Mouse (Mus musculus) cerebellum, adult (tissue): ENCODE results near the gene Ctla4.

ENCODE experiments used
- ATAC-seq: cut with Nextera tagmentation; 2 replicates; pipeline ENCODE4 v1.9.2; 2017; ENCODE audit warnings: mild to moderate bottlenecking, moderate library complexity, mixed read lengths; ENCODE audit not compliant: insufficient number of reproducible peaks, low FRiP score, low TSS enrichment

Ctla4 gene

GRCm38 (mm10) chr1:60863701-60864100 lies 23.1 kb upstream of the Ctla4 start:
- no peak for ATAC-seq

GRCm38 (mm10) chr1:60865167-60865566 lies 21.6 kb upstream of the Ctla4 start:
- no peak for ATAC-seq

- no peak for ATAC-seq
Measured at GRCm38 (mm10) chr1:60866043-60866442, 20.8 kb upstream of the Ctla4 start.

GRCm38 (mm10) chr1:60868333-60869277 lies 18.2 kb upstream of the Ctla4 start:
- peak; percentile 74 for ATAC-seq

GRCm38 (mm10) chr1:60875267-60875666 lies 11.5 kb upstream of the Ctla4 start:
- ATAC-seq: no peak

- no peak for ATAC-seq
Measured at GRCm38 (mm10) chr1:60880116-60880867, 6.5 kb upstream of the Ctla4 start.

GRCm38 (mm10) chr1:60882792-60883191 lies 4.0 kb upstream of the Ctla4 start:
- ATAC-seq: no peak

- no peak for ATAC-seq
Measured at GRCm38 (mm10) chr1:60883279-60883678, 3.5 kb upstream of the Ctla4 start.

GRCm38 (mm10) chr1:60884611-60885010 lies 2.2 kb upstream of the Ctla4 start:
- ATAC-seq: no peak

GRCm38 (mm10) chr1:60898127-60898932 lies 11.5 kb downstream of the Ctla4 start:
- no peak for ATAC-seq

GRCm38 (mm10) chr1:60898933-60899210 lies 12.1 kb downstream of the Ctla4 start:
- ATAC-seq: no peak

GRCm38 (mm10) chr1:60899244-60899643 lies 12.4 kb downstream of the Ctla4 start:
- ATAC-seq: no peak

GRCm38 (mm10) chr1:60902547-60902946 lies 15.7 kb downstream of the Ctla4 start:
- ATAC-seq: no peak

GRCm38 (mm10) chr1:60903126-60903525 lies 16.3 kb downstream of the Ctla4 start:
- ATAC-seq: no peak

GRCm38 (mm10) chr1:60904456-60904978 lies 17.7 kb downstream of the Ctla4 start:
- ATAC-seq: no peak

GRCm38 (mm10) chr1:60907466-60907865 lies 20.7 kb downstream of the Ctla4 start:
- ATAC-seq: no peak

- ATAC-seq: no peak
Measured at GRCm38 (mm10) chr1:60908751-60909161, 22.0 kb downstream of the Ctla4 start.

- no peak for ATAC-seq
Measured at GRCm38 (mm10) chr1:60909746-60910145, 22.9 kb downstream of the Ctla4 start.

GRCm38 (mm10) chr1:60910796-60911195 lies 24.0 kb downstream of the Ctla4 start:
- ATAC-seq: no peak

- no peak for ATAC-seq
Measured at GRCm38 (mm10) chr1:60911631-60912030, 24.8 kb downstream of the Ctla4 start.

GRCm38 (mm10) chr1:60913305-60913704 lies 26.5 kb downstream of the Ctla4 start:
- ATAC-seq: no peak
